Mouse (Mus musculus) Patski (cell line): ENCODE results near the gene Zbtb45. TPM values are rescaled to one million over a fixed set of nuclear protein-coding genes. Genes with fewer than 3 reads are reported as not detected.

Experiments used
- ATAC-seq: fragments of 100-300 bp; one replicate; pipeline ENCODE4 v1.8.0; 2021
- CTCF ChIA-PET: fragments of 350-600 bp; sonication (Branson Sonifier 250); formaldehyde crosslinking; loops from one replicate; lab custom pipeline; 2022; ENCODE audit warnings: inconsistent platforms; lab: Charles Lee
- POLR2A ChIA-PET: fragments of 350-600 bp; sonication (Branson Sonifier 250); formaldehyde crosslinking; loops from one replicate; lab custom pipeline; 2022; ENCODE audit warnings: antibody characterized with exemption, inconsistent platforms; lab: Charles Lee
- DNase-seq: peaks from one replicate; pipeline ENCODE4 v3.0.0-alpha.2; 2011; ENCODE audit warnings: low read depth, low spot score
- H3K27me3 ChIP-seq: fragments of 371-371 bp; one replicate; pipeline ENCODE4 v1.5.1; 2021
- CTCF ChIP-seq: fragments of 100-300 bp; IDR thresholded peaks from one replicate; pipeline ENCODE4 v1.5.1; 2021
- in situ Hi-C: fragments of 300-500 bp; cut with MboI; formaldehyde crosslinking; loops from 3 replicates; pipeline ENCODE4 v1.11.1; 2018; ENCODE audit warnings: low pct_unique_long_range_greater_than_20kb, mixed read lengths
- polyA plus RNA-seq: library from polyadenylated mRNA; unstranded; gene quantifications from one replicate; pipeline ENCODE4 v1.2.3, GENCODE M21; 2021

The Zbtb45 gene
- polyA plus RNA-seq, 1 experiment from 2014 or later = 21.8 TPM

DNA sequence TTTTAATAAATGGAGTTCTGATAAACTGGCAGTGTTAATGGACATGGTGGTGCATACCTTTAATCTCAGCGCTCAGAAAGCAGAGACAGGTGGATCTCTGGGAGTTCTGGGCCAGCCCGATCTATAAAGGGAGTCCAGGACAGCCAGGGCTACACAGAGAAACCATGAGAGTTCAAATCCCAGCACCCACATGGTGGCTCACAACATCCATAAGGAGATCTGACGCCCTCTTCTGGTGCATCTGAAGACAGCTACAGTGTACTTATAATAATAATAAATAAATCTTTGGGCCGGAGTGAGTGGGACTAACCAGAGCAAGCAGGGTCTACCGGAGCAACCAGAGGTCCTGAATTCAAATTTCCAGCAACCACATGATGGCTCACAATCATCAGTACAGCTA is 6.5 kb downstream of the Zbtb45 start:
- DNase-seq (no peak), ATAC-seq (no peak)
- in situ Hi-C loops = no loop called here
- no peak for TF ChIP-seq CTCF
- ChIA-PET POLR2A (no interaction called here), CTCF (no interaction called here)
- no peaks in the 10 kb centered on the region for H3K27me3 ChIP-seq

DNA sequence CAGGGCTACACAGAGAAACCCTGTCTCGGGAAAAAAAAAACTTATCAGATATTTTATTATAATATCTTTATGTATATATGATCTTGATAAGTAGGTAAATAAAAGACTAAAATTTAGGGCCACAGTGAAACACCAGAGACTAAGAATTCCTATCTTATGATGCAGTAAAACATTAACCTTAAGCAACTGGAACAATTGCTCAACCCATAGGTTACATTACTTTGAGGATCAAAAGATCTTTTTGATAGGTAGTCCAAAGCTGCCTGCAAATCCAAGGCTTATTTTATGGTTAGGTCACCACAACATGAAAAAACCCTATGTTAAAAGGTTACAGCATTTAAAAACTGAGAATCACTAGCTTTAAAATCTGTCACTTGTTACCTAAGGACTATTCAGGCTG is 8.2 kb downstream of the Zbtb45 start:
- no peaks in the 10 kb centered on the region for H3K27me3 ChIP-seq
- CTCF ChIA-PET = interaction anchor here (1.0 to 1.5 kb wide), 2 partner anchors 47 to 93 kb away, joined by 4 to 5 read pairs; no protein-coding TSS in a partner anchor
- ATAC-seq = no peak
- no peak for TF ChIP-seq CTCF
- in situ Hi-C loops = no loop called here
- POLR2A ChIA-PET = no interaction called here
- DNase-seq = no peak

DNA sequence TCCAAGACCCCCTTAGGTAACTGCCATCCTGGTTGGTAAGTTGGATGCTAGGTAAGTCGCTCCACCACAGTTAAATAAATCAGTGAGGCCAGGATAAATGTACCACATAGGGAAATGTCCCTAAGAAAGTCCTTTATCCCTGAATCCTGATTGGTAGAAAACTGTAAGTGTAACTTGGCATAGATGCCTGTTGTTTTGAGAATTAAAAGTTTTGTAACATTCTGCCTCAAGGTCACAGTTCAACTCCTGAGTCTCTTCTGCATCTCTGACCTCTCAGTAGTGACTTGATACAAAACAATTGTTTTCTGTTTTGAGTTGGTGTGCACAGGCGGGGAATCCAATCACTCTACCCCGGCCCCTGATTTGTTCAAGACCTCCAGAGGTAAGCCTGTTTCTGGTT is 11.0 kb downstream of the Zbtb45 start, which contains the start of gene Trim28:
Gene Trim28 (plus strand): TSS at position 264 of the 400 bp plus-strand sequence.
- no peak for TF ChIP-seq CTCF
- CTCF ChIA-PET = no interaction called here
- no peak for DNase-seq

DNA sequence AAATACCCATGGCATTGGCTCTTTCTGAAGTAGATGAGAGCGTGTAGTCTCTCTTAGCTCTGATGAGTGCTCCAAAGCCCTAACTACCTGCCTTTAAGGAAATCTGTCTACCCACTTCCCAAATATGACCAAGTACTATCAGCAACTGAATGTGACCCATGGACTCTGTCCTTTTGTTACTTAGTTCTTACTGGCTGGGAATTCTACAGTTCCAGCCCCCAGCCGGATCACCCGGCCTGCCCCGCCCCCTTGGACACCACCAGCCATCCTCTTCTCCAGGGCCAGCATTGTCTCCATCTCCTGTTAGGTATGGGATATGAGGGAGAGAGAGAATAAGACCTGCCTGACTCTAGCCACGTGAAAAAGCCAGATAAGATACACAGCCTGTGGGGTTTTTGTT is 11.8 kb downstream of the Zbtb45 start, which contains the start of gene Slc27a5:
Gene Slc27a5 (minus strand): TSS at position 140 of the 400 bp plus-strand sequence.
- ChIA-PET POLR2A (no interaction called here), CTCF (interaction anchor here (1.4 to 1.7 kb wide), 2 partner anchors 10 kb away, joined by 4 read pairs; no protein-coding TSS in a partner anchor)
- no peaks in the 10 kb centered on the region for H3K27me3 ChIP-seq
- in situ Hi-C loops = no loop called here
- DNase-seq (no peak), ATAC-seq (no peak)
- no peak for TF ChIP-seq CTCF

More for the DNA sequence above, 11.0 kb downstream of the Zbtb45 start, which contains the start of gene Trim28:
- ATAC-seq = no peak
- H3K27me3 ChIP-seq = no peaks in the 10 kb centered on the region
- POLR2A ChIA-PET = no interaction called here
- in situ Hi-C loops = no loop called here

DNA sequence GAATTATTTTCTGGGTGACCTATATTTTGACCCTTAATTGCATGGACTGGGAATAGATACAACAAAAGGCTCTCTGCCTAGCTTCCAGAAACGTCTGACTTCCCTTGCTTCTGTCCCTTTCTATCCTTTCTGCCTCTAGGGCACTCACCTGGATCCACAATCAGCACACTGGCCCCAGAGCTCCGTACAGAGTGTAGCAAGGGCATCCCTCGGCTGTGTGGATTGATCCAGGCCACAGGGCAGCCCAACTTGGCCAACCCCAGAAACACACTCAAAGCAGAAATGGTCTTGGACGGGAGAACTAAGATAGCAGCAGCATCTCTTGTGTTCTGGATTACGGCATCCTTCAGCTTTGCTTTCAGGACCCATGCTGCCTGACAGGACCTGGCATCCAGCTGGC is 12.6 kb downstream of the Zbtb45 start:
- POLR2A ChIA-PET = no interaction called here
- in situ Hi-C loops = no loop called here
- no peaks in the 10 kb centered on the region for H3K27me3 ChIP-seq
- ATAC-seq (no peak), DNase-seq (no peak)
- CTCF ChIA-PET = interaction anchor here (1.4 to 1.7 kb wide), 2 partner anchors 9 to 11 kb away, joined by 4 read pairs; no protein-coding TSS in a partner anchor
- TF ChIP-seq CTCF = no peak

DNA sequence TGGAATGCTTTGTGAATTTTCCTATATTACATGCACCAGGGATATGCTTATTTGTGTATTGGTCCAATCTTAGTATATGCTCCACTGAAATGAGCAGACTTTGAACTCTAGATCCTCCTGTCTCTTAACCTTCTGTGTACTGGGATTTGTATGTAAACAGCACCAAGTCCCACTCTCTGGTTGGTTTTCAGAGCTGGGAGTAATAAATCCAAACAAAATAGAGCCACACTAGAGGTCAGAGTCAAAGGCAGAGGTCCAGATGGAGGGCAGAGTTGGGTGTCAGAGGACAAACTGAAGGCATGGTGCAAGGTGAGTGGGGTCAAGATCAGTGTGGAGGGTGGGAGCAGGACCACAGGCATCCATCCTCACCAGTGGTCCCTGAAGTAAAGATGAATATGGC is 14.0 kb downstream of the Zbtb45 start:
- DNase-seq (no peak), ATAC-seq (no peak)
- in situ Hi-C loops = no loop called here
- ChIA-PET POLR2A (no interaction called here), CTCF (no interaction called here)
- no peak for TF ChIP-seq CTCF
- H3K27me3 ChIP-seq = no peaks in the 10 kb centered on the region

DNA sequence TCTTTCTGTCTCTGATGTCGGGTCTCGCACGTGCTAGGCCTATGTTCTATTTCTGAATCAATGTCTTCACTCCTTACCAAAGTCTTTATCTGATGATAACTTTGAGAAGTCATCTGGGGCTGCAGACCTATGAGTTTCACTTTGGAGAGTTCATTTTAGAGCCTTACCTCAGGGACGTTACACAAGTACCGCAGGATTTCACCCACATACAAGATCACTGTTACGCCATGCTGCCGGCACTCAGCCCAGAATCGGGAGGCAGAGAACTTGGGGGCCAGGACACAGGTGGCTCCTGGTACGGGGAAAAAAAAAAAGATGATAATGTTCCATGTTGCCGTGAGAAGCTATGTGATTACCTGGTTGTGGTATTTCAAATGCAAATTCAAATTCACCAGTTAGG is 16.7 kb downstream of the Zbtb45 start:
- DNase-seq (no peak), ATAC-seq (no peak)
- TF ChIP-seq CTCF = no peak
- no peaks in the 10 kb centered on the region for H3K27me3 ChIP-seq
- ChIA-PET POLR2A (no interaction called here), CTCF (interaction anchor here (1.0 to 1.8 kb wide), 4 partner anchors 11 to 41 kb away, joined by 3 to 6 read pairs (median 3); partner anchors contain the start of gene Zfp446)
- in situ Hi-C loops = no loop called here

DNA sequence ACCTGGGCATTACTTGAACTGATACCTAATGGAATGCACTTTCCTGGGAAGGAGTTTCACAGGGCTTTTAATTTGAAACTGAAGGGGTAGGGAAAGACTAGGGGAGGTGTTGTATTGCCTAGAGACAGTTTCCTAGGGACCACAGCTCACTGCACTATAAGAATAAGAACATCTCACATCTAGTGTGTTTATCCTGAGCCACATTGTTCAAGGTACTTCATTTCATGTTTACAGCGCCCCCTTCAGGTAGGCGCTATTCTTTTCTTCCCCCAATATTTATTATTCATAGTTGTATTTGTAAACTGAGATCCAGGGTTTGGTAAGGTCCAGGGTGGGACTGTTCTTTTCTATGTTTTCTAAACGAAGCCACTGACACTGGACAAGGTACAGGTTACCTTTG is 17.6 kb downstream of the Zbtb45 start:
- POLR2A ChIA-PET = no interaction called here
- ATAC-seq (no peak), DNase-seq (no peak)
- in situ Hi-C loops = no loop called here
- H3K27me3 ChIP-seq = no peaks in the 10 kb centered on the region
- peak; percentile 48 for TF ChIP-seq CTCF
- CTCF ChIA-PET = interaction anchor here (1.2 to 1.8 kb wide), 3 partner anchors 13 to 80 kb away, joined by 3 to 6 read pairs (median 3); no protein-coding TSS in a partner anchor

DNA sequence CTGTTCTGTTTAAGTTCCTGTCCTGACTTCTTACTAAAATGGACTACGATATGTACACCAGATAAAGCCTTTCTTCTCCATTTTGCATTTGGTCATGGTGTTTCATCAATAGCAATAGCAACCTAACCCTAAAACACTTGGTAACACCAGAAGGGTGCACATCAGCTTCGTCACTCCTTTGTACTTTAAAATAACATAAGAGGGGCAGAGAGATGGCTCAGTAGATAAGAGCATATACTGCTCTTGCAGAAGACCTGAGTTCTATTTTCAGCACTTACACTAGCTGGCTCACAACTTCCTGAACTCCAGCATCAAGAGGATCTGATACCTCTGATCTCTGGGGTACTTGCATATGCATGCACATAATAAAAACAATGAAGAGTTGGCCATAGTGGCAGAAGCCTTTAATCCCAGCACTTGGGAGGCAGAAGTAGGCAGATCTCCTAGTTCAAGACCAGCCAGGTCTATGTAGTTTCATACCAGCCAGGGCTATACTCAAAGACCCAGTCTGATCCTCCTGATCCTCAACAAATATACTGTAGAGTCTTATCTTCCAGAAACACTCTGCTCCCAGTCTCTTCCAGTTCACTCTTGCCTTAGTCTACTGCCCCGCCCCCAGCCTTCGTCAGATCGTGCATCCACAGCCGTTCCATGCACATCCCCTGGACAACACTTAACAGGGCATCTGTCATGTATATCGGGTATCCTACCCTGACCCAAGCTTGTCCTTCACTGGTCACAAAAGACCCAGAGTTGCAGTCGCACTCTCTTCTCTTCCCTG is 22.2 kb downstream of the Zbtb45 start:
- CTCF ChIA-PET = interaction anchor here (0.9 kb wide), 1 partner anchor 10 kb away, joined by 4 read pairs; the partner anchor contains the start of gene Slc27a5
- DNase-seq = no peak
- H3K27me3 ChIP-seq = no peaks in the 10 kb centered on the region
- no peak for ATAC-seq
- no peak for TF ChIP-seq CTCF
- in situ Hi-C loops = no loop called here
- POLR2A ChIA-PET = no interaction called here

DNA sequence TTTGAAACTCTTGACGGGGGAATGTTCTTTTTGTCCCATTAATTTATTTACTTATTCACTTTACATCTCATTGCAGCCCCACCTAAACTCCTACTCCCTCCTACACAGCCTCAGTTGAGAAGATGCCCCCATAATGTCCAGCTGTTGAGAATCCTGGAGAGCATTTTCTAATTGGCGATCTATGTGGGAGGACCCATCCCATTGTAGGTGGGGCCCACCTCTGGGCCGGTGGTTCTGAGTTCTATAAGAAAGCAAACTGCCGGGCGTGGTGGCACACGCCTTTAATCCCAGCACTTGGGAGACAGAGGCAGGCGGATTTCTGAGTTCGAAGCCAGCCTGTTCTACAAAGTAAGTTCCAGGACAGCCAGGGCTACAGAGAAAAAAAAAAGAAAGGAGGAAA is 22.9 kb downstream of the Zbtb45 start:
- ChIA-PET POLR2A (no interaction called here), CTCF (no interaction called here)
- TF ChIP-seq CTCF = no peak
- DNase-seq (no peak), ATAC-seq (no peak)
- no peaks in the 10 kb centered on the region for H3K27me3 ChIP-seq
- in situ Hi-C loops = no loop called here

DNA sequence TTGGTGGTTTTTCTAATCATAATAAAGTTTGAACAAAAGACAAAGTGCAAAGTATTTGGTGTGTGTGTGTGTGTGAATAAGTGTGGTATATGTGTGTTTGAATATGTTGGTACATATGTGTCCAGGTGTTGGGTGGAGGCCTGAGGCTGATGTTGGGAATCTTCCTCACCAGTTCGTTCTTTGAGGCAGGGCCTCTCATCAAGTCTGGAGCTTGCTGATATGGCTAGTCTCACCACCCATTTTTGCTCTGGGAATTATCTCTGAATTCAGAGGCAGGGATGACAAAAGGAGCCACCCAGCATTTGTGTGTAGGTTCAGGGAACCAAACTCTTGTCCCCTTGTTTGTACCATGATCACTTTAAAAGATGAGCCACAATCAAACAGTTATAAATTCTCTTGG is 24.1 kb downstream of the Zbtb45 start:
- ChIA-PET POLR2A (interaction anchor here (0.6 kb wide), 1 partner anchor 24 kb away, joined by 4 read pairs; the partner anchor contains the start of gene Zbtb45), CTCF (no interaction called here)
- ATAC-seq (no peak), DNase-seq (no peak)
- in situ Hi-C loops = no loop called here
- TF ChIP-seq CTCF = no peak
- H3K27me3 ChIP-seq = no peaks in the 10 kb centered on the region
